Mouse (Mus musculus) brain, adult 10 weeks (tissue): ENCODE results near the gene Cyp3a16. TPM values are rescaled to one million over a fixed set of nuclear protein-coding genes. Genes with fewer than 3 reads are reported as not detected.

Experiments used
- polyA plus RNA-seq: library from polyadenylated mRNA; stranded (reverse); fragments of 350-450 nt; fragmentation: Illumina TruSeq; extraction: RNeasy Lipid Tissue Mini Kit (QIAGEN cat#74804); gene quantifications from one replicate; pipeline ENCODE4 v1.2.3, GENCODE M21; 2015; ENCODE audit warnings: low read depth, low replicate concordance

Gene Cyp3a16
- not detected for polyA plus RNA-seq

GRCm38 (mm10) chr5:145469623-145470022, at the start of gene Cyp3a16:
Cyp3a16 (minus strand) TSS chr5:145469723.

Other genes starting within 250 kb of the Cyp3a16 start
- gene Zfp655, start 238.0 kb downstream of the Cyp3a16 start, polyA plus RNA-seq: 33.8 TPM
- gene Zscan25, start 189.2 kb downstream of the Cyp3a16 start, polyA plus RNA-seq: 11.9 TPM
- not detected for gene Cyp3a57, start 124.4 kb downstream of the Cyp3a16 start, polyA plus RNA-seq
- gene Cyp3a41b, start 115.0 kb upstream of the Cyp3a16 start, polyA plus RNA-seq: not detected